In the genomic region with DNA sequence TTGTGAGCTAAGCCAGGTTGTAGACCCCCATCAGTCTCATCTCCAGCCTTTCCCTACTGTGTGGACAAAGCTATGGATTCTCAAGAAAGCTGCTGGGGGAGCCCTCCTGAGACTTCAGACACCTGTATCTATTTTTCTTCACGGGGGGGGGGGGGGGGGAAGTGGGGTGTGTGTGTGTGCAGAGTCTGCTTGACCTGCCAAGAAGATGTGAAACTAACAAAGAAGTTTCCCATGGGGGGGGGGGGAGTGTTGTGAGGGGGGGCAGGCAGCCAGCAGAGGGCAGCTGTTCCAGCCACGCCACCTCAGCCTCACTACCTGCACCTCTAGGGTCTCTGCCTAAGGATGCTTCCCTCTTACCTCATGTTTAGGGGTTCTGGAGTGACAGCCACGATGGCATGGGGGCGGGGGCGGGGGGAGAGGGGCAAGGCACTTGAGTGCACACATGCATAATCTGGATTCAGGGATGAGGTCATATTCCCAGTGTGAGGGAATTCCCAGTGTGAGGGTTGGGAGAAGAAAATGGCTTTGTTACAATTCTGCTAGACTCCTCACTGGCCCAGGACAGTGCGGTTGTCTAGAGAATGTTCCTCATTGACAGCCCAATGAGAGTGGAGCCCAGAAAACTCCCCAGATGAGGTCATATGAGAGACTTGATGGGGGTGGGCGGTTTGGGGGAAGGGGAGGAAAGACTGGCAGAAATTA, we compare ENCODE assay signal across 10 mouse cellular contexts.
DNase-seq lines count a peak whose midpoint lies in the region; ATAC-seq and TF ChIP-seq lines count a peak whose summit lies in the region.
"Had no signal": no experiment of that assay in that cellular context is flagged by ENCODE, and none has a peak within 500 bp of the region (broad histone marks: within the 10 kb centered on the region; RNA-seq: fewer than 3 reads in every experiment).

No protein-coding gene starts in this region.

- no peaks in the 10 kb centered on the region for H3K27me3 ChIP-seq in lung, embryonic 14.5 days (ENCODE audit: insufficient read depth, low read length)
- no peaks in the 10 kb centered on the region for H3K27me3 ChIP-seq in embryonic facial prominence, embryonic 10.5 days (replicated peaks; ENCODE audit: low read depth, poor library complexity, severe bottlenecking)
- no peaks in the 10 kb centered on the region for H3K27me3 ChIP-seq in forebrain, postnatal 0 days (ENCODE audit: insufficient read depth, low read length)
- no peaks in the 10 kb centered on the region for H3K27me3 ChIP-seq in midbrain, postnatal 0 days (ENCODE audit: insufficient read depth, low read length)
- H3K27me3 ChIP-seq: Patski had no signal

- 47% methylated on average over 7 of the region's 7 CpGs for WGBS in lung, embryonic 14.5 days
- WGBS in embryonic facial prominence, embryonic 10.5 days = 44% methylated on average over 7 of the region's 7 CpGs
- WGBS in forebrain, postnatal 0 days = 20% methylated on average over 7 of the region's 7 CpGs
- 41% methylated on average over 6 of the region's 7 CpGs for WGBS in midbrain, postnatal 0 days

- no peak overlapping the region for H3K9ac ChIP-seq in lung, embryonic 14.5 days
- no peak overlapping the region for H3K9ac ChIP-seq in forebrain, postnatal 0 days
- H3K9ac ChIP-seq in midbrain, postnatal 0 days (replicated peaks; ENCODE audit: low read length, poor library complexity, severe bottlenecking) = no peak overlapping the region

- no peaks in the 10 kb centered on the region for H3K36me3 ChIP-seq in lung, embryonic 14.5 days (ENCODE audit: insufficient read depth)
- H3K36me3 ChIP-seq in embryonic facial prominence, embryonic 10.5 days (replicated peaks) = no peaks in the 10 kb centered on the region
- no peaks in the 10 kb centered on the region for H3K36me3 ChIP-seq in forebrain, postnatal 0 days (ENCODE audit: insufficient read depth)
- no peaks in the 10 kb centered on the region for H3K36me3 ChIP-seq in midbrain, postnatal 0 days (ENCODE audit: insufficient read depth, low read length)

- no peak for TF ChIP-seq CTCF in lung, embryonic 14.5 days (IDR thresholded peaks at IDR 0.05; ENCODE audit: low read depth)
- TF ChIP-seq CTCF in forebrain, postnatal 0 days (IDR thresholded peaks at IDR 0.05; ENCODE audit: low read depth) = no peak
- TF ChIP-seq CTCF in midbrain, postnatal 0 days (IDR thresholded peaks at IDR 0.05) = no peak; the same call in 1 of the 2 replicates

- 0 out of 2 replicates have a peak, but pooled peaks have one; percentile 44 for ATAC-seq in lung, embryonic 14.5 days (ENCODE audit: insufficient read depth)
- ATAC-seq in forebrain, postnatal 0 days = peak; percentile 33
- ATAC-seq in midbrain, postnatal 0 days (ENCODE audit: low FRiP score) = peak; percentile 53; the same call in 1 of the 2 replicates
- ATAC-seq: Patski had no signal

- DNase-seq in lung, embryonic 14.5 days = no peak
- no peak for DNase-seq in lung, postnatal 25 days (ENCODE audit: low spot score)
- peak; percentile 26 for DNase-seq in embryonic facial prominence, embryonic 10.5 days (ENCODE audit: low spot score)
- no peak for DNase-seq in forebrain, postnatal 0 days
- DNase-seq in midbrain, postnatal 0 days (ENCODE audit: low spot score) = peak; percentile 47
- no peak for DNase-seq in embryo, embryonic 10 days (ENCODE audit: low spot score)
- no peak for DNase-seq in layer of hippocampus, adult 8-10 months (ENCODE audit: low spot score in 2 of 2)
- DNase-seq in gastrocnemius, postnatal 10 days = no peak

- H3K4me1 ChIP-seq in lung, embryonic 14.5 days (ENCODE audit: insufficient read depth) = no peaks in the 10 kb centered on the region
- H3K4me1 ChIP-seq in embryonic facial prominence, embryonic 10.5 days = peaks cover 33% of the 10 kb centered on the region
- no peaks in the 10 kb centered on the region for H3K4me1 ChIP-seq in forebrain, postnatal 0 days (ENCODE audit: insufficient read depth)
- H3K4me1 ChIP-seq in midbrain, postnatal 0 days (ENCODE audit: insufficient read depth, low read length) = peaks cover 3% of the 10 kb centered on the region; the same call in 1 of the 2 replicates

- H3K4me2 ChIP-seq in lung, embryonic 14.5 days = no peak overlapping the region
- no peak overlapping the region for H3K4me2 ChIP-seq in forebrain, postnatal 0 days (ENCODE audit: low read depth)
- no peak overlapping the region for H3K4me2 ChIP-seq in midbrain, postnatal 0 days (ENCODE audit: low read depth, low read length, poor library complexity, severe bottlenecking)

- H3K4me3 ChIP-seq in lung, embryonic 14.5 days (ENCODE audit: low read depth, low read length) = no peak overlapping the region
- no peak overlapping the region for H3K4me3 ChIP-seq in embryonic facial prominence, embryonic 10.5 days
- H3K4me3 ChIP-seq in forebrain, postnatal 0 days (ENCODE audit: low read depth, low read length) = no peak overlapping the region
- H3K4me3 ChIP-seq in midbrain, postnatal 0 days (ENCODE audit: low read depth, low read length) = no peak overlapping the region

- no peak overlapping the region for H3K27ac ChIP-seq in lung, embryonic 14.5 days (ENCODE audit: low read depth)
- H3K27ac ChIP-seq in embryonic facial prominence, embryonic 10.5 days (replicated peaks) = peak overlapping the region; percentile 37; the same call in 1 of the 2 replicates
- H3K27ac ChIP-seq in forebrain, postnatal 0 days (ENCODE audit: low read depth, low read length) = no peak overlapping the region
- no peak overlapping the region for H3K27ac ChIP-seq in midbrain, postnatal 0 days (ENCODE audit: low read depth, low read length)
- H3K27ac ChIP-seq: macrophage had no signal

- H3K9me3 ChIP-seq in lung, embryonic 14.5 days (ENCODE audit: low read depth, low read length) = no peaks in the 10 kb centered on the region
- peaks cover 3% of the 10 kb centered on the region; the same call in 1 of the 2 replicates for H3K9me3 ChIP-seq in embryonic facial prominence, embryonic 10.5 days
- H3K9me3 ChIP-seq in forebrain, postnatal 0 days (ENCODE audit: low read length) = no peaks in the 10 kb centered on the region
- H3K9me3 ChIP-seq in midbrain, postnatal 0 days (ENCODE audit: low read length) = no peaks in the 10 kb centered on the region

Comparison
In these comparisons a context has a peak if more than half of its experiments do, and no peak if none do; other contexts are left out.
1. DNase-seq: peak in embryonic facial prominence, embryonic 10.5 days (single experiment) and midbrain, postnatal 0 days (single experiment); none in lung, embryonic 14.5 days (single experiment), lung, postnatal 25 days (single experiment), forebrain, postnatal 0 days (single experiment), embryo, embryonic 10 days (single experiment), layer of hippocampus, adult 8-10 months (0 of 2) and gastrocnemius, postnatal 10 days (single experiment).
2. Peak in every context shown above with its lines, with median percentiles within 50 percentile points of each other: ATAC-seq.